Mouse (Mus musculus) stomach, postnatal 0 days (tissue): ENCODE results near the gene Lyrm4.

Experiments
- CTCF ChIP-seq: IDR thresholded peaks from 2 replicates; pipeline ENCODE4 v1.5.1; 2016; ENCODE audit warnings: antibody characterized with exemption, low read depth, mild to moderate bottlenecking, moderate library complexity
- EP300 ChIP-seq: optimal IDR thresholded peaks from 2 replicates; pipeline ENCODE3; 2016; ENCODE audit warnings: antibody characterized with exemption

DNA sequence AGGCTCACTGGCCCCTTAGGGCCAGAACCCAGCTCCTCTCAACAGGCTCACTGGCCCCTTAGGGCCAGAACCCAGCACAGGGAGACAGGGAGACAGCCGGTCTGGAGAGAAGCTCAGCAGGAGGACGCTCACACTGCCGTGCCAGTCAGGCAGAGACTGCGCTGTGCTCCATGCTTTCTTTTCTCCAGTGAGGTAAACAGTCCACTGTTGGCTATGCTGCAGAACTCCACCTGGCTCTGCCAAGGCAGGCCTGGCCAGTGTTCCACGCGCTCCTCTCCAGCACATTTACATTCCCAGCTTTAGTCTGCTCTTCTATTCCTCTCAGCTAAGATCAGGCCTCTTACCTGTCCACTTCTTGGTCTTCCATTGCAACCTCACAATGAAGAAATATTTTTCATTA, 11.7 kb downstream of the Lyrm4 start:
- TF ChIP-seq CTCF: no peak
- TF ChIP-seq EP300: no peak
